In the genomic region with DNA sequence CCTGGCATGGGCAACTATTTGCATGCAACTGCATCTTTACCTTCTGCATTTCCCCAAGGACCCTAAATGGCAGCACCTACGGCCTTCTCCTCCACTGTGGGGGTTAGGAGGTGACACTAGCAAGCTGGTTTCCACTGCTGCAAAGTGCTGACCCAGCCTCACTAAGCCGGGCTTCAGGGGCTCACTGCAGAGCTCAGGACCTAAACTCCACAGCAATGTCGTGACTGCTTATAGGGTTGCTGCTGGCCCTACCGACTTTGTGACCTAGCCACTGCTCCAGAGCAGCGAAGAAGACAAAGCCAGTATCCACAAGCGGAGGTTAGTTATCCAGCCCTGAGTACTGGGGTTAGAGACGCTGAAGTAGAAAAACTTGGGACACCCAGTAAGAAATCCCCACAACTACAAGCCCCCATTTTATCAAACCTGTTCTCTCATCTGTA, we compare ENCODE assay signal across 25 mouse cellular contexts. TPM values are rescaled to one million over a fixed set of nuclear protein-coding genes. Genes with fewer than 3 reads are reported as not detected.
DNase-seq lines count a peak whose midpoint lies in the region; ATAC-seq lines count a peak whose summit lies in the region.
"Had no signal": no experiment of that assay in that cellular context is flagged by ENCODE, and none has a peak within 500 bp of the region (broad histone marks: within the 10 kb centered on the region; RNA-seq: fewer than 3 reads in every experiment).

No protein-coding gene starts in this region.

- no peak for DNase-seq in heart, adult 18-20 months
- peak; percentile 49 for DNase-seq in neural tube, embryonic 10.5 days (ENCODE audit: extremely low spot score, low spot score)
- DNase-seq: adrenal gland, postnatal 10 days; cerebellum, adult 11 months; cerebellum, postnatal 14 days; gastrocnemius, postnatal 36 days; kidney, adult 9 months; kidney, postnatal 25 days; liver; midbrain, embryonic 14.5 days; right cerebral cortex, postnatal 4 days; thymus, postnatal 25 days had no signal

- H3K9me3 ChIP-seq in heart, embryonic 11.5 days (replicated peaks; ENCODE audit: control insufficient read depth, low read length) = no peaks in the 10 kb centered on the region; the same call in 1 of the 2 replicates
- no peaks in the 10 kb centered on the region for H3K9me3 ChIP-seq in neural tube, embryonic 15.5 days (replicated peaks)
- H3K9me3 ChIP-seq in heart, embryonic 16.5 days (replicated peaks; ENCODE audit: control insufficient read depth, low read length) = no peaks in the 10 kb centered on the region
- no peaks in the 10 kb centered on the region for H3K9me3 ChIP-seq in stomach, embryonic 16.5 days (replicated peaks; ENCODE audit: control insufficient read depth, low read length)
- H3K9me3 ChIP-seq in intestine, embryonic 16.5 days (ENCODE audit: control insufficient read depth, low read length) = no peaks in the 10 kb centered on the region
- H3K9me3 ChIP-seq: hindbrain, embryonic 13.5 days had no signal

- H3K9ac ChIP-seq in heart, embryonic 11.5 days (ENCODE audit: low read depth, low read length) = peak overlapping the region; percentile 99
- H3K9ac ChIP-seq in neural tube, embryonic 15.5 days (replicated peaks) = no peak overlapping the region
- peak overlapping the region; percentile 97 for H3K9ac ChIP-seq in heart, embryonic 16.5 days (ENCODE audit: low read length)
- no peak overlapping the region for H3K9ac ChIP-seq in stomach, embryonic 16.5 days (ENCODE audit: low read length)
- H3K9ac ChIP-seq in intestine, embryonic 16.5 days (ENCODE audit: low read depth, low read length) = no peak overlapping the region
- H3K9ac ChIP-seq: hindbrain, embryonic 13.5 days had no signal

- H3K27ac ChIP-seq in heart, embryonic 11.5 days (ENCODE audit: low read depth, low read length) = peak overlapping the region; percentile 95
- no peak overlapping the region for H3K27ac ChIP-seq in neural tube, embryonic 15.5 days (replicated peaks)
- peak overlapping the region; percentile 95 for H3K27ac ChIP-seq in heart, embryonic 16.5 days (ENCODE audit: low read length)
- no peak overlapping the region for H3K27ac ChIP-seq in stomach, embryonic 16.5 days (ENCODE audit: low read length)
- H3K27ac ChIP-seq in intestine, embryonic 16.5 days (ENCODE audit: low read length) = no peak overlapping the region
- H3K27ac ChIP-seq: hindbrain, embryonic 13.5 days had no signal

- no peaks in the 10 kb centered on the region for H3K4me1 ChIP-seq in heart, embryonic 11.5 days (ENCODE audit: control insufficient read depth, insufficient read depth, low read length)
- peaks cover 7% of the 10 kb centered on the region for H3K4me1 ChIP-seq in neural tube, embryonic 15.5 days
- peaks cover 9% of the 10 kb centered on the region for H3K4me1 ChIP-seq in heart, embryonic 16.5 days (ENCODE audit: control insufficient read depth, insufficient read depth, low read length)
- no peaks in the 10 kb centered on the region; the same call in 1 of the 2 replicates for H3K4me1 ChIP-seq in stomach, embryonic 16.5 days (ENCODE audit: control insufficient read depth, insufficient read depth, low read length)
- peaks cover 11% of the 10 kb centered on the region for H3K4me1 ChIP-seq in intestine, embryonic 16.5 days (ENCODE audit: control insufficient read depth, insufficient read depth, low read length)

- H3K4me2 ChIP-seq in heart, embryonic 11.5 days = peak overlapping the region; percentile 64
- H3K4me2 ChIP-seq in neural tube, embryonic 15.5 days = no peak overlapping the region
- peak overlapping the region; percentile 76 for H3K4me2 ChIP-seq in heart, embryonic 16.5 days (ENCODE audit: low read depth, low read length)
- no peak overlapping the region for H3K4me2 ChIP-seq in stomach, embryonic 16.5 days (ENCODE audit: low read depth, low read length)
- no peak overlapping the region for H3K4me2 ChIP-seq in intestine, embryonic 16.5 days (ENCODE audit: low read depth, low read length)
- H3K4me2 ChIP-seq: hindbrain, embryonic 13.5 days had no signal

- peaks cover 54% of the 10 kb centered on the region for H3K27me3 ChIP-seq in heart, embryonic 11.5 days (ENCODE audit: control insufficient read depth, insufficient read depth, low read length)
- H3K27me3 ChIP-seq in neural tube, embryonic 15.5 days (replicated peaks) = peaks cover 99% of the 10 kb centered on the region
- H3K27me3 ChIP-seq in heart, embryonic 16.5 days (ENCODE audit: control insufficient read depth, insufficient read depth, low read length) = peaks cover 31% of the 10 kb centered on the region
- H3K27me3 ChIP-seq in stomach, embryonic 16.5 days (ENCODE audit: control insufficient read depth, insufficient read depth, low read length) = peaks cover 81% of the 10 kb centered on the region
- peaks cover 87% of the 10 kb centered on the region for H3K27me3 ChIP-seq in intestine, embryonic 16.5 days (replicated peaks; ENCODE audit: control insufficient read depth, insufficient read depth, low read length)

- H3K4me3 ChIP-seq in heart, embryonic 11.5 days (ENCODE audit: low read depth, low read length) = peak overlapping the region; percentile 77
- no peak overlapping the region for H3K4me3 ChIP-seq in neural tube, embryonic 15.5 days (replicated peaks)
- H3K4me3 ChIP-seq in heart, embryonic 16.5 days (ENCODE audit: low read length) = peak overlapping the region; percentile 77
- H3K4me3 ChIP-seq in stomach, embryonic 16.5 days (replicated peaks; ENCODE audit: low read length) = peak overlapping the region; percentile 12
- H3K4me3 ChIP-seq in intestine, embryonic 16.5 days (ENCODE audit: low read length) = no peak overlapping the region
- H3K4me3 ChIP-seq: hindbrain, embryonic 13.5 days; myocyte had no signal

- ATAC-seq in heart, embryonic 11.5 days (replicated peaks; ENCODE audit: insufficient number of reproducible peaks, low FRiP score, low TSS enrichment) = no peak
- ATAC-seq in neural tube, embryonic 15.5 days (ENCODE audit: low FRiP score) = no peak
- ATAC-seq in heart, embryonic 16.5 days (replicated peaks; ENCODE audit: extremely low read depth, insufficient read depth, low FRiP score) = no peak
- no peak for ATAC-seq in stomach, embryonic 16.5 days (ENCODE audit: insufficient read depth, low FRiP score)
- no peak for ATAC-seq in intestine, embryonic 16.5 days
- ATAC-seq: forebrain, embryonic 14.5 days; inflammation-experienced regulatory T-cells, adult 6 months; lung, postnatal 0 days had no signal

- 9% methylated on average over 7 of the region's 7 CpGs for WGBS in heart, embryonic 11.5 days (ENCODE audit: insufficient replicate concordance)
- WGBS in neural tube, embryonic 15.5 days = 2% methylated on average over 7 of the region's 7 CpGs
- 10% methylated on average over 7 of the region's 7 CpGs for WGBS in heart, embryonic 16.5 days
- WGBS in stomach, embryonic 16.5 days = 8% methylated on average over 7 of the region's 7 CpGs
- WGBS in intestine, embryonic 16.5 days = 5% methylated on average over 7 of the region's 7 CpGs

- H3K36me3 ChIP-seq in heart, embryonic 11.5 days (ENCODE audit: control insufficient read depth, insufficient read depth, low read length) = peaks cover 7% of the 10 kb centered on the region; the same call in 1 of the 2 replicates
- no peaks in the 10 kb centered on the region for H3K36me3 ChIP-seq in neural tube, embryonic 15.5 days
- peaks cover 10% of the 10 kb centered on the region; the same call in 1 of the 2 replicates for H3K36me3 ChIP-seq in heart, embryonic 16.5 days (ENCODE audit: control insufficient read depth, insufficient read depth)
- no peaks in the 10 kb centered on the region for H3K36me3 ChIP-seq in stomach, embryonic 16.5 days (ENCODE audit: control insufficient read depth, insufficient read depth, low read length)
- H3K36me3 ChIP-seq in intestine, embryonic 16.5 days (ENCODE audit: control insufficient read depth, insufficient read depth, low read length) = no peaks in the 10 kb centered on the region
- H3K36me3 ChIP-seq: hindbrain, embryonic 13.5 days had no signal

RNA-seq across cellular contexts. Expression of a gene that starts 7.2 kb away (rescaled TPM):
- 157 and 159 TPM in 2 replicates for polyA plus RNA-seq in heart, embryonic 11.5 days (2014; fragmentation: Nextera tagmentation; extraction: Ambion mirVana)
- total RNA-seq in heart, adult 18-20 months (2021) = 10 to 100 TPM; 75.6 to 79.8 TPM
- 0.13 TPM in 1 of 2 replicates, not detected in the other for polyA plus RNA-seq in neural tube, embryonic 15.5 days (2015; fragmentation: Nextera tagmentation; extraction: Ambion mirVana)
- 123 and 132 TPM in 2 replicates for polyA plus RNA-seq in heart, embryonic 16.5 days (2015; fragmentation: Nextera tagmentation; extraction: Ambion mirVana)
- polyA plus RNA-seq in stomach, embryonic 16.5 days (2015; fragmentation: Nextera tagmentation; extraction: Ambion mirVana) = 2.3 and 4.6 TPM in 2 replicates
- 0.09 TPM in 1 of 2 replicates, not detected in the other for polyA plus RNA-seq in intestine, embryonic 16.5 days (2015; fragmentation: Nextera tagmentation; extraction: Ambion mirVana)
- total RNA-seq: adrenal gland, postnatal 10 days; gastrocnemius, postnatal 36 days; layer of hippocampus, adult 8-10 months; left cerebral cortex, postnatal 25 days had no signal
- polyA plus RNA-seq: forebrain, embryonic 14.5 days; inflammation-experienced regulatory T-cells, adult 6 months; liver, embryonic 16.5 days; midbrain, embryonic 14.5 days had no signal

RNA-seq across cellular contexts. Expression of a gene that starts 56.7 kb away (rescaled TPM):
- polyA plus RNA-seq in heart, embryonic 11.5 days (2014; fragmentation: Nextera tagmentation; extraction: Ambion mirVana) = 48.7 and 58.5 TPM in 2 replicates
- 10 to 100 TPM; 28.5 to 30.0 TPM for total RNA-seq in heart, adult 18-20 months (2021)
- 54.5 and 57.7 TPM in 2 replicates for polyA plus RNA-seq in neural tube, embryonic 15.5 days (2015; fragmentation: Nextera tagmentation; extraction: Ambion mirVana)
- polyA plus RNA-seq in heart, embryonic 16.5 days (2015; fragmentation: Nextera tagmentation; extraction: Ambion mirVana) = 56.8 and 56.9 TPM in 2 replicates
- 44.9 and 51.9 TPM in 2 replicates for polyA plus RNA-seq in stomach, embryonic 16.5 days (2015; fragmentation: Nextera tagmentation; extraction: Ambion mirVana)
- polyA plus RNA-seq in intestine, embryonic 16.5 days (2015; fragmentation: Nextera tagmentation; extraction: Ambion mirVana) = 47.6 and 52.0 TPM in 2 replicates

Comparison
In these comparisons a context has a peak if more than half of its experiments do, and no peak if none do; other contexts are left out.
1. H3K27ac ChIP-seq: peak in heart, embryonic 11.5 days (single experiment) and heart, embryonic 16.5 days (single experiment); none in neural tube, embryonic 15.5 days (single experiment), stomach, embryonic 16.5 days (single experiment) and intestine, embryonic 16.5 days (single experiment).
2. H3K4me2 ChIP-seq: peak in heart, embryonic 11.5 days (single experiment) and heart, embryonic 16.5 days (single experiment); none in neural tube, embryonic 15.5 days (single experiment), stomach, embryonic 16.5 days (single experiment) and intestine, embryonic 16.5 days (single experiment).
3. H3K4me3 ChIP-seq: peak in heart, embryonic 11.5 days (single experiment), heart, embryonic 16.5 days (single experiment) and stomach, embryonic 16.5 days (single experiment); none in neural tube, embryonic 15.5 days (single experiment) and intestine, embryonic 16.5 days (single experiment).
4. H3K9ac ChIP-seq: peak in heart, embryonic 11.5 days (single experiment) and heart, embryonic 16.5 days (single experiment); none in neural tube, embryonic 15.5 days (single experiment), stomach, embryonic 16.5 days (single experiment) and intestine, embryonic 16.5 days (single experiment).
5. RNA of a gene that starts 7.2 kb away (polyA plus RNA-seq): 157 to 159 TPM in heart, embryonic 11.5 days and 123 to 132 TPM in heart, embryonic 16.5 days; 2.3 to 4.6 TPM in stomach, embryonic 16.5 days, 0.09 TPM in intestine, embryonic 16.5 days and 0.13 TPM in neural tube, embryonic 15.5 days; every median in the first group is over 10 times any median in the second.